Mouse (Mus musculus) embryonic fibroblast, embryonic 13.5 days (primary cell): ENCODE measurements around the gene Vav2.

Experiments
- CTCF ChIP-seq: IDR thresholded peaks from 2 replicates; pipeline ENCODE4 v1.5.1; 2011; ENCODE audit warnings: mild to moderate bottlenecking, control low read depth, low read length, moderate library complexity, borderline replicate concordance; ENCODE audit not compliant: insufficient read depth
- POLR2A ChIP-seq: IDR thresholded peaks from 2 replicates; pipeline ENCODE4 v1.6.1; 2011; ENCODE audit warnings: low read depth, mild to moderate bottlenecking, control low read depth, low read length, moderate library complexity

GRCm38 (mm10) chr2:27462901-27463300, 36.1 kb upstream of the Vav2 start:
- TF ChIP-seq CTCF (no peak), POLR2A (no peak)
